Mouse (Mus musculus): ENCODE measurements around the gene Nub1.

The Nub1 gene

GRCm38 (mm10) chr5:24738517-24738916 lies 53.2 kb downstream of the Nub1 start:
- intact Hi-C loops (cut with DNase I), result no loop called here

- intact Hi-C loops (cut with DNase I), result no loop called here
These were observed 53.9 kb downstream of the Nub1 start for GRCm38 (mm10) chr5:24739141-24739753.

GRCm38 (mm10) chr5:24741172-24741885 lies 56.0 kb downstream of the Nub1 start:
- intact Hi-C loops (cut with DNase I), result no loop called here

- intact Hi-C loops (cut with DNase I), result no loop called here
These were observed 58.6 kb downstream of the Nub1 start for GRCm38 (mm10) chr5:24743956-24744355.

- intact Hi-C loops (cut with DNase I), result no loop called here
These were observed 62.2 kb downstream of the Nub1 start for GRCm38 (mm10) chr5:24747533-24747932.

GRCm38 (mm10) chr5:24749731-24750130 lies 64.4 kb downstream of the Nub1 start:
- intact Hi-C loops (cut with DNase I), result loop anchor here (1.0 kb wide), 1 partner anchor 75 kb away; no protein-coding TSS in a partner anchor

- intact Hi-C loops (cut with DNase I), result loop anchor here (1.0 kb wide), 1 partner anchor 76 kb away; no protein-coding TSS in a partner anchor
These were observed 65.3 kb downstream of the Nub1 start for GRCm38 (mm10) chr5:24750321-24751304.

- intact Hi-C loops (cut with DNase I), result no loop called here
These were observed 66.2 kb downstream of the Nub1 start for GRCm38 (mm10) chr5:24751305-24752174.

- intact Hi-C loops (cut with DNase I), result no loop called here
These were observed 66.8 kb downstream of the Nub1 start for GRCm38 (mm10) chr5:24752175-24752498.

- intact Hi-C loops (cut with DNase I), result no loop called here
These were observed 71.6 kb downstream of the Nub1 start for GRCm38 (mm10) chr5:24756931-24757330.

GRCm38 (mm10) chr5:24757816-24758215 lies 72.5 kb downstream of the Nub1 start, which contains the start of gene Crygn:
Crygn (minus strand) TSS chr5:24758008.
- intact Hi-C loops (cut with DNase I), result no loop called here
